8 mouse cellular contexts compared by ENCODE assay signal in the genomic region with DNA sequence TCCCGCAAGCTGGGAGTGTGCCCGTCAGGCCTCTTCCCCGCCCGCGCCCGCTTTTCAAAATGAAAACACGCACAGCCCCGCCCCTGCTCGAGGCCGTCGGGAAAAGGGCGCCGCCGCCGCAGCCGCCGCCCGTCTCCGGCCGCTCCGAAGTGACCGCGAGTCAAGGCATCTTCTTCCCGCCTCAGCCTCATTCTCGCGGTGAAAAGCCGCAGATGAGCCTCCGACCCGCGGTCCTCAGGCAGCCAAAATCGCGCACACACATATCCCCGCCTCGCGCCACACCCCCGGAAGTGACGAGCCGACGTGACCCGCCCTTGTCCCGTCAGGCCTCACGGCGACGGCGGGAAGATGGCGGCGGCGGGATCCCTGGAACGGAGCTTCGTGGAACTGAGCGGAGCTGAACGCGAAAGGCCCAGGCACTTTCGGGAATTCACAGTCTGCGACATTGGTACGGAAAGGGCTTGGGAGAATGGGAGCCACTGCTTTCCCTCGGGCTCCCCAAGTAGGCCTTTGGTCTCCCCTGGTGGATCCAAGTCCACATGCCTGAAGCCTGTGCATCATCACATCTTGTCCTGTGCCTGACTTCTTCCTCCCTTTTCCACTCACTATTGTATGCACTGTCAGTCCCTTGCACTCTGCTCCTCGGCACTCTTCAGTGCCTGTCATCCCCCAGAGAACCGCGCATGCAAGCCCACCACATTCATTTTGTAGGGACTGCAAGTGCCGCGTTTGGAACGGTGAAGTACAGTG. TPM values are rescaled to one million over a fixed set of nuclear protein-coding genes. Genes with fewer than 3 reads are reported as not detected.
DNase-seq lines count a peak whose midpoint lies in the region; ATAC-seq and TF ChIP-seq lines count a peak whose summit lies in the region.

No protein-coding gene starts in this region.

- H3K9me3 ChIP-seq in megakaryocyte, embryonic 14.5 days: no peaks in the 10 kb centered on the region

- H3K4me3 ChIP-seq in cortical plate, adult 2 months (ENCODE audit: insufficient read depth, low read length): peak overlapping the region; percentile 80
- H3K4me3 ChIP-seq in megakaryocyte, embryonic 14.5 days (replicated peaks): peak overlapping the region; percentile 91

- peak; percentile 95 for ATAC-seq in activated CD4-positive, CD25-positive, alpha-beta regulatory T cell, adult 4 months

- H3K27ac ChIP-seq in cortical plate, adult 2 months (ENCODE audit: insufficient read depth, low read length): peak overlapping the region; percentile 62

- no peaks in the 10 kb centered on the region for H3K27me3 ChIP-seq in megakaryocyte, embryonic 14.5 days (replicated peaks)

- peaks cover 36% of the 10 kb centered on the region for H3K36me3 ChIP-seq in megakaryocyte, embryonic 14.5 days (replicated peaks; ENCODE audit: low read length)

- peak; percentile 80 to 81 for DNase-seq in gastrocnemius, adult 8-10 months (ENCODE audit: low spot score in 2 of 2)
- DNase-seq in hindlimb bud, embryonic 11.5 days (ENCODE audit: extremely low spot score, low read depth, low spot score): peak; percentile 58
- peak; percentile 79 to 90 for DNase-seq in left cerebral cortex, adult 8-10 months (ENCODE audit: low spot score in 2 of 2)
- peak; percentile 93 to 94 for DNase-seq in right cerebral cortex, postnatal 10 days (ENCODE audit: low spot score in 2 of 2)
- DNase-seq in urinary bladder, postnatal 25 days (ENCODE audit: low spot score): peak; percentile 96

- no peak for TF ChIP-seq CTCF in cortical plate, adult 2 months (IDR thresholded peaks at IDR 0.05; ENCODE audit: extremely low read depth, insufficient read depth, low read length)

- no peaks in the 10 kb centered on the region for H3K4me1 ChIP-seq in cortical plate, adult 2 months (ENCODE audit: control insufficient read depth, insufficient read depth, low read length)
- peaks cover 63% of the 10 kb centered on the region for H3K4me1 ChIP-seq in megakaryocyte, embryonic 14.5 days

- peak; percentile 46; the same call in 1 of the 2 replicates for TF ChIP-seq POLR2A in cortical plate, adult 2 months (IDR thresholded peaks at IDR 0.05; ENCODE audit: extremely low read depth, insufficient read depth, low read length)

RNA-seq across cellular contexts. Expression of gene Nup160, which starts 2.2 kb away (rescaled TPM):
- 10 to 100 TPM; 23.4 to 28.1 TPM for polyA plus RNA-seq in activated CD4-positive, CD25-positive, alpha-beta regulatory T cell, adult 4 months (2017; shearing (Covaris generic))
- 12.5 and 12.6 TPM in 2 replicates for polyA plus RNA-seq in cortical plate, adult 2 months (2012; rRNA removed)
- total RNA-seq in gastrocnemius, adult 8-10 months (2022): 10 to 100 TPM in 3 of 4 experiments, 1 to 10 TPM in 1; 7.2 to 15.4 (median 13.1) TPM
- total RNA-seq in left cerebral cortex, adult 8-10 months (2022): 10 to 100 TPM; 19.2 to 25.0 (median 20.2) TPM
- 0.37 TPM in 1 of 2 replicates, not detected in the other for polyA plus RNA-seq in megakaryocyte, embryonic 14.5 days (2012; ENCODE audit: insufficient read depth, low replicate concordance)

Comparison
In these comparisons a context has a peak if more than half of its experiments do, and no peak if none do; other contexts are left out.
1. Peak in every context shown above with its lines: DNase-seq, ATAC-seq, H3K4me3 ChIP-seq and H3K27ac ChIP-seq.